Mouse (Mus musculus) G1E (cell line): Measurements from ENCODE around the gene Cmah. TPM values are rescaled to one million over a fixed set of nuclear protein-coding genes. Genes with fewer than 3 reads are reported as not detected.

Experiments
- ATAC-seq: 2 replicates; pipeline ENCODE4 v1.8.0; 2016; ENCODE audit warnings: mild to moderate bottlenecking; ENCODE audit not compliant: insufficient number of reproducible peaks, poor library complexity, low FRiP score, severe bottlenecking; ENCODE audit errors: extremely low read depth
- DNase-seq: peaks from one replicate; pipeline ENCODE4 v3.0.0; 2012; ENCODE audit warnings: low spot score
- H3K27me3 ChIP-seq: 2 replicates; pipeline ENCODE4 v1.6.1; 2012; ENCODE audit warnings: mild to moderate bottlenecking, low read length, inconsistent platforms; ENCODE audit not compliant: insufficient read depth
- H3K36me3 ChIP-seq: replicated peaks from 2 replicates; pipeline ENCODE3; 2012; ENCODE audit warnings: mild to moderate bottlenecking, inconsistent platforms
- H3K4me1 ChIP-seq: 2 replicates; pipeline ENCODE4 v1.6.1; 2012; ENCODE audit warnings: low read depth, low read length, inconsistent platforms, mixed read lengths; ENCODE audit not compliant: insufficient read depth
- H3K4me3 ChIP-seq: 2 replicates; pipeline ENCODE4 v1.5.1; 2012; ENCODE audit warnings: low read depth, mild to moderate bottlenecking, inconsistent platforms, low read length, moderate library complexity, mixed read lengths
- H3K9me3 ChIP-seq: replicated peaks from 2 replicates; pipeline ENCODE4 v1.6.1; 2012; ENCODE audit warnings: inconsistent platforms
- CTCF ChIP-seq: IDR thresholded peaks from 2 replicates; pipeline ENCODE4 v1.5.1; 2012; ENCODE audit warnings: low read depth, low read length, inconsistent platforms, mixed read lengths
- GATA1 ChIP-seq: IDR thresholded peaks from 2 replicates; pipeline ENCODE4 v1.6.1; 2012; ENCODE audit warnings: borderline replicate concordance, low read length, inconsistent platforms, mixed read lengths
- GATA2 ChIP-seq: IDR thresholded peaks from 2 replicates; pipeline ENCODE4 v1.6.1; 2012; ENCODE audit warnings: low read depth, low read length, inconsistent platforms, borderline replicate concordance
- POLR2AphosphoS5 ChIP-seq: IDR thresholded peaks from 2 replicates; pipeline ENCODE4 v1.6.1; 2012; ENCODE audit warnings: low read depth, low read length, inconsistent platforms; ENCODE audit not compliant: insufficient replicate concordance
- TAL1 ChIP-seq: conservative IDR thresholded peaks from 2 replicates; pipeline ENCODE4 v1.6.1; 2012; ENCODE audit warnings: low read depth, low read length, inconsistent platforms, mixed read lengths
- polyA plus RNA-seq: library from polyadenylated mRNA; stranded (reverse); fragments of >175 nt; gene quantifications from 2 replicates; pipeline ENCODE4 v1.2.3, GENCODE M21; 2012
- total RNA-seq, 2 experiments: library from RNA; stranded (forward) in 1 of 2; stranded (reverse) in 1 of 2; fragments of 200-1000 nt in 1 of 2; fragments of >200 nt in 1 of 2; fragmentation: Nextera tagmentation in 1 of 2; gene quantifications; 2 replicates each; pipeline ENCODE4 v1.2.3; 2014 to 2017

Gene Cmah
- total and polyA plus RNA-seq, 3 experiments, result 0.16 to 0.23 TPM; not detected in 1

DNA sequence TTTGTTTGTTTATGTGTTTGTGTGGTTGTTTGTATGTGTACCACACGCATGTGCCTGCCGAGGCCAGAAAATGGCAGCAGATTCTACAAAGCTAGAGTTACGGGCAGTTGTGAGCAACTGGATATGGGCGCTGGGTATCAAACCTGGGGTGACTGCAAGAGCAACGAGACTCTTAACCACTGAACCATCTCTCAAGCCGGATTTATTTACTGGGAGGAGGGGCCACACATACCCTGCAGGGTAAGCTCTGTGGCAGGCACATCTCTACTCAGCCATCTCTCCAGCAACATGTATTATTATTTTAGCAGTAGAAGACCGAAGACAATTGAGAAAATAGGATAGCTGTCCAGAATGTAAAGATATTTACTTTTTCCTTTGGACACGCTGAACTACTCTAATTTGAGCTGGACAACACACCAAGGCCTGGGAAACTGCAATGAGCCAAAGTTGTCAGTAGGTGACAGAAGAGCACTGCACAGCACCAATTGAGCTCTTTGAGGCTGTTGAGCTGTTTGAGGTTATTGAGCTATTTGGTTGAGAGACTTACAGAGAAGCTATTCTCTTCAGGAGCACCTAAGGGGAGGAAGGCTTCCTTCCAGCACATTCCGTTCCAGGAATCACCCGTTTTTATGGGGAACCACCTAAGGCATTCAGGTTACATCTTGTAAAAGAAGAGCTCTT lies 154.6 kb downstream of the Cmah start:
- no peak for ATAC-seq

DNA sequence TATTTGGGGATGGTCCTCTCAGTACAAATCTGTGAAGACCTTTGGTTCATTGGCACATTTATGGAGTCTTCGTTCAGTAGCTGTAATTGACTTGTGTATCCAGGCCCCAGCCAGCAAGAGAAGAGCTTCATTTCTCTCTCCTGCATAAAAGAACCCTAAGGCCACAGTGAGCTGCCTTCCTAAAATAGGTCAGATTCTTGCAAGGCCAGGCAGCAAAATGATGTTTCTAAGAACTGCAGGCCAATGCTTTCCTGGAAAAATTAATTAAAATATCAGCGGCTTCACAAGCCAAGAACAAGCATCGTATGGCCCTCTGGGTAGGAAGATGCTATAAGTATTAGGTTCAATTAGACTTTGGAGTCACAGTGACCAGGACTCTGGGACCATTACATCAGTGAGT lies 156.5 kb downstream of the Cmah start:
- no peak overlapping the region for H3K4me3 ChIP-seq
- no peaks in the 10 kb centered on the region for H3K9me3 ChIP-seq
- no peaks in the 10 kb centered on the region for H3K36me3 ChIP-seq
- no peaks in the 10 kb centered on the region for H3K4me1 ChIP-seq
- ATAC-seq (no peak), DNase-seq (no peak)
- TF ChIP-seq POLR2AphosphoS5, result no peak
- TF ChIP-seq CTCF, result no peak
- TF ChIP-seq GATA1, result no peak
- TF ChIP-seq TAL1, result no peak
- no peak for TF ChIP-seq GATA2
- 0 out of 2 replicates have a peak, but pooled peaks cover 4% of the 10 kb centered on the region for H3K27me3 ChIP-seq

More for the DNA sequence above, 154.6 kb downstream of the Cmah start:
- 0 out of 2 replicates have a peak, but pooled peaks cover 4% of the 10 kb centered on the region for H3K27me3 ChIP-seq
- H3K9me3 ChIP-seq, result no peaks in the 10 kb centered on the region
- no peak for DNase-seq
- TF ChIP-seq GATA1, result no peak
- no peak for TF ChIP-seq GATA2
- TF ChIP-seq POLR2AphosphoS5, result no peak
- no peak for TF ChIP-seq TAL1
- no peak for TF ChIP-seq CTCF
- no peak overlapping the region for H3K4me3 ChIP-seq
- no peaks in the 10 kb centered on the region for H3K4me1 ChIP-seq
- H3K36me3 ChIP-seq, result no peaks in the 10 kb centered on the region

DNA sequence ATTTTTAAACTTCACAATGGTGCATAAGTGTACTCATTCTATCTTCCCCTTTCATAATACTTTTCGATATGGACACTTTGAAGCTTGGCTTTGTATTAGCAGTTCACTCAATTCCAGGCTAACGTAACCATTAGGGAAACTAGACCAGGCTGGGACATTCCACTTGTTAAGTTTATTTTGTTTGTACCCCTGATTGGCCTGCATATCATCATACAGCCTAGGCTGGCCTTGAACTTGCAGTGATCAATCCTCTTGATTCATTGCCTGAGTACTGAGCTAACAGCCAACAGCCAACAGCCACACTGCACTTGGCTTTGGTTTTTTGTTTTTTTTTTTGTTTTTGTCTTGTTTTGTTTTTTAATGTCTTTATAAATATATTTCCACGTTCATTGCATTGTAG lies 157.6 kb downstream of the Cmah start:
- ATAC-seq (no peak), DNase-seq (no peak)
- no peaks in the 10 kb centered on the region for H3K9me3 ChIP-seq
- no peak for TF ChIP-seq TAL1
- TF ChIP-seq POLR2AphosphoS5, result no peak
- no peak for TF ChIP-seq CTCF
- TF ChIP-seq GATA1, result no peak
- no peak for TF ChIP-seq GATA2
- no peak overlapping the region for H3K4me3 ChIP-seq
- H3K4me1 ChIP-seq, result no peaks in the 10 kb centered on the region
- H3K27me3 ChIP-seq, result 0 out of 2 replicates have a peak, but pooled peaks cover 4% of the 10 kb centered on the region
- H3K36me3 ChIP-seq, result no peaks in the 10 kb centered on the region

DNA sequence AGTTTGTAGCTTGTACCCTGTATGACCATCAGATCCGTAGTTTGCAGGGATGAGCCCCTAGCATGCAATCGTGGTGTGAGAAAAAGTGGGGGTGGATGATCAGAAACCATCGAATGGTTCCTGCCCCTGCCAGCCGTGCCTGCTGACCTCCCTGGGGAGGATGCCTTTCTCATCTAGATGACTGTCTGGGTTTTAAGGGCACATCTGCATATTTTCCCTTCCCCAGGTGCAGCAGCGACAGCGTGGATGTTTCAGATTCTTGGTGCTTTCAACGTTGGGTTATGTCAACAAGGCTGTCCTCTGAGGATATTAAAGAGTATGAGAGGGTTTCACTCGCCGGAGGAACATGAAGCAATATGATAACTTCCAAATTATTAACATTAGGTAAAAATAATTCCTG lies 158.8 kb downstream of the Cmah start:
- H3K4me1 ChIP-seq, result no peaks in the 10 kb centered on the region
- H3K36me3 ChIP-seq, result no peaks in the 10 kb centered on the region
- TF ChIP-seq GATA1 (no peak), GATA2 (no peak), CTCF (no peak), POLR2AphosphoS5 (no peak), TAL1 (no peak)
- H3K4me3 ChIP-seq, result no peak overlapping the region
- no peak for DNase-seq
- H3K27me3 ChIP-seq, result peaks cover 4% of the 10 kb centered on the region; the same call in 1 of the 2 replicates
- no peak for ATAC-seq
- no peaks in the 10 kb centered on the region for H3K9me3 ChIP-seq

DNA sequence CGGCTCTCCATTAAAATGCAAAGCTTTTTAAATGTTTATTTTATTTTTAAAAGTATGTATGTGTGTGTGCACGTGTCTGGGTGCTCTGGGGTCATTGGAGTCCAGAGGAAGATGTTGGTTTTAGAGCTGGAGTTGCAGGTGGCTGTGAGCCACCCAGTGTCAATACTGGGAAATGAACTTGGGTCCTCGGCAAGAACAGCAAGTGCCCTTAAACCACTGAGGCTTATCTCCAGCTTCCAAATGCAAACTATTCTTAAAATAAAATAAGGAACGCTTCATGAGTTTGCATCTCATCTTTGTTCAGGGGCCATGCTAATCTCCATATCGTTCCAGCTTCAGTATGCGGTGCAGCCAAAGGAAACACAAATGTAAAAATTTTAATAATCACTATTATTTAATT lies 159.2 kb downstream of the Cmah start:
- H3K27me3 ChIP-seq, result peaks cover 4% of the 10 kb centered on the region; the same call in 1 of the 2 replicates
- no peaks in the 10 kb centered on the region for H3K9me3 ChIP-seq
- DNase-seq, result no peak
- TF ChIP-seq TAL1 (no peak), POLR2AphosphoS5 (no peak), CTCF (no peak)
- no peaks in the 10 kb centered on the region for H3K4me1 ChIP-seq
- no peaks in the 10 kb centered on the region for H3K36me3 ChIP-seq
- H3K4me3 ChIP-seq, result no peak overlapping the region
- no peak for ATAC-seq

DNA sequence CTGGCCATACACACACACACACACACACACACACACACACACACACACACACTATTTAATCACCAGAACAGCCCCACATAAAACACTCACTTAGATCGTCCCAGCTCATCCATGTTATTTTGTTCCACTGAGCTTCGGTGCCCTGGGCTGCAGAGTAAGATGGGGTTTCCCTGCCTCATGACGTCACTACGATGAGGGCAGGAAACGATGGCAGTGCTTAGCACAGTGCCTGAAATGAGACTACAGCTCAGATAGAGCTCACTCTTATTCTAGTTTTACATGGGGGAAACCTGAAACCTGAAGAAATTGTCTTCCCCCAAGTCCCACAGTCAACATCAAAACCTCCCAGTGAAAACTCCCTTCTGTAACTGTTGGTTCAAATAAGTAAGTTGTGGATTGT lies 159.9 kb downstream of the Cmah start:
- Histone ChIP-seq H3K9me3 (no peaks in the 10 kb centered on the region), H3K4me3 (no peak overlapping the region), H3K36me3 (no peaks in the 10 kb centered on the region), H3K27me3 (peaks cover 4% of the 10 kb centered on the region; the same call in 1 of the 2 replicates), H3K4me1 (no peaks in the 10 kb centered on the region)
- TF ChIP-seq GATA1 (no peak), POLR2AphosphoS5 (no peak), GATA2 (no peak), CTCF (no peak), TAL1 (no peak)
- ATAC-seq, result no peak
- no peak for DNase-seq
